Mouse (Mus musculus) MEL (cell line): Measurements from ENCODE around the gene Lnx2. TPM values are rescaled to one million over a fixed set of nuclear protein-coding genes. Genes with fewer than 3 reads are reported as not detected.

Experiments
- DNase-seq: peaks from one replicate; pipeline ENCODE4 v3.0.0; 2011; ENCODE audit warnings: low read depth, low spot score
- H3K27ac ChIP-seq: 2 replicates; pipeline ENCODE4 v1.5.1; 2012; ENCODE audit warnings: low read depth, mild to moderate bottlenecking, control low read depth, low read length, moderate library complexity; ENCODE audit not compliant: control insufficient read depth
- H3K27me3 ChIP-seq, 2 experiments: fragments of 150-350 bp in 1 of 2; sonication (generic) in 1 of 2; 2 replicates each; pipeline ENCODE4 v1.6.1; 2012; ENCODE audit warnings: low read length in 2 of 2, mild to moderate bottlenecking in 2 of 2, improper control_type of control experiment in 1 of 2, moderate library complexity in 1 of 2; ENCODE audit not compliant: insufficient read depth in 2 of 2, control insufficient read depth in 1 of 2
- H3K36me3 ChIP-seq, 2 experiments: 2 replicates each; pipeline ENCODE4 v1.6.1; 2012 to 2014; ENCODE audit warnings: low read length in 2 of 2, improper control_type of control experiment in 1 of 2, inconsistent platforms in 1 of 2, mild to moderate bottlenecking in 1 of 2; ENCODE audit not compliant: insufficient read depth in 2 of 2, control insufficient read depth in 1 of 2
- H3K4me1 ChIP-seq, 2 experiments: fragments of 150-350 bp in 1 of 2; sonication (generic) in 1 of 2; 2 replicates each; pipeline ENCODE4 v1.6.1; 2012; ENCODE audit warnings: low read length in 2 of 2, improper control_type of control experiment in 1 of 2, mild to moderate bottlenecking in 1 of 2; ENCODE audit not compliant: insufficient read depth in 2 of 2, control insufficient read depth in 1 of 2
- H3K4me3 ChIP-seq, 2 experiments: fragments of 150-350 bp in 1 of 2; sonication (generic) in 1 of 2; 2 replicates each; pipeline ENCODE4 v1.5.1; 2012; ENCODE audit warnings: low read depth in 2 of 2, low read length in 2 of 2, mild to moderate bottlenecking in 2 of 2, moderate library complexity in 2 of 2, control low read depth in 1 of 2, improper control_type of control experiment in 1 of 2; ENCODE audit not compliant: control insufficient read depth in 1 of 2, insufficient read depth in 1 of 2
- H3K79me2 ChIP-seq: 2 replicates; pipeline ENCODE4 v1.6.1; 2012; ENCODE audit warnings: mild to moderate bottlenecking, low read length, moderate library complexity; ENCODE audit not compliant: control insufficient read depth, poor library complexity, insufficient read depth
- H3K9ac ChIP-seq: 2 replicates; pipeline ENCODE4 v1.6.1; 2012; ENCODE audit warnings: low read depth, mild to moderate bottlenecking, control low read depth, low read length, moderate library complexity; ENCODE audit not compliant: control insufficient read depth, poor library complexity, severe bottlenecking
- H3K9me3 ChIP-seq: fragments of 150-350 bp; sonication (generic); replicated peaks from 2 replicates; pipeline ENCODE4 v1.6.1; 2012; ENCODE audit warnings: mild to moderate bottlenecking, low read length, improper control_type of control experiment, moderate library complexity; ENCODE audit not compliant: insufficient read depth
- CHD1 ChIP-seq: IDR thresholded peaks from 2 replicates; pipeline ENCODE4 v1.6.1; 2012; ENCODE audit warnings: low read depth, mild to moderate bottlenecking, inconsistent platforms, low read length, improper control_type of control experiment
- CHD2 ChIP-seq: IDR thresholded peaks from 2 replicates; pipeline ENCODE4 v1.6.1; 2011; ENCODE audit warnings: low read length, improper control_type of control experiment
- CTCF ChIP-seq, 3 experiments: IDR thresholded peaks in 2 of 3; conservative IDR thresholded peaks in 1 of 3; 2 replicates each; pipeline ENCODE4 v1.5.1; 2011 to 2012; ENCODE audit warnings: low read length in 3 of 3, low read depth in 2 of 3, mild to moderate bottlenecking in 2 of 3, improper control_type of control experiment in 1 of 3, inconsistent platforms in 1 of 3, mixed read lengths in 1 of 3, moderate library complexity in 1 of 3; ENCODE audit not compliant: control insufficient read depth in 1 of 3, insufficient read depth in 1 of 3, poor library complexity in 1 of 3, severe bottlenecking in 1 of 3
- E2F4 ChIP-seq: IDR thresholded peaks from 2 replicates; pipeline ENCODE4 v1.6.1; 2011; ENCODE audit warnings: low read depth, low read length, improper control_type of control experiment, borderline replicate concordance
- ETS1 ChIP-seq: IDR thresholded peaks from 2 replicates; pipeline ENCODE4 v1.6.1; 2012; ENCODE audit warnings: low read depth, mild to moderate bottlenecking, inconsistent platforms, low read length, improper control_type of control experiment, moderate library complexity
- GABPA ChIP-seq: IDR thresholded peaks from 2 replicates; pipeline ENCODE4 v1.6.1; 2012; ENCODE audit warnings: low read depth, mild to moderate bottlenecking, inconsistent platforms, low read length, improper control_type of control experiment, moderate library complexity
- GATA1 ChIP-seq: IDR thresholded peaks from 2 replicates; pipeline ENCODE4 v1.6.1; 2011; ENCODE audit warnings: low read depth, low read length, improper control_type of control experiment
- JUND ChIP-seq: IDR thresholded peaks from 2 replicates; pipeline ENCODE4 v1.6.1; 2011; ENCODE audit warnings: low read depth, mild to moderate bottlenecking, improper control_type of control experiment, low read length
- KAT2A ChIP-seq: conservative IDR thresholded peaks from 2 replicates; pipeline ENCODE4 v1.6.1; 2012; ENCODE audit warnings: low read depth, low read length, improper control_type of control experiment, inconsistent platforms
- MAFK ChIP-seq: IDR thresholded peaks from 2 replicates; pipeline ENCODE4 v1.6.1; 2011; ENCODE audit warnings: low read depth, mild to moderate bottlenecking, low read length, improper control_type of control experiment, borderline replicate concordance
- MAZ ChIP-seq: IDR thresholded peaks from 2 replicates; pipeline ENCODE4 v1.6.1; 2012; ENCODE audit warnings: low read depth, mild to moderate bottlenecking, inconsistent platforms, low read length, improper control_type of control experiment
- MEF2A ChIP-seq: IDR thresholded peaks from 2 replicates; pipeline ENCODE4 v1.6.1; 2014; ENCODE audit warnings: low read depth, mild to moderate bottlenecking, inconsistent platforms, low read length, improper control_type of control experiment; ENCODE audit not compliant: poor library complexity, insufficient replicate concordance, severe bottlenecking; ENCODE audit errors: extremely low read depth
- MXI1 ChIP-seq: IDR thresholded peaks from 2 replicates; pipeline ENCODE4 v1.6.1; 2011; ENCODE audit warnings: mild to moderate bottlenecking, low read depth, low read length, improper control_type of control experiment
- MYB ChIP-seq: IDR thresholded peaks from 2 replicates; pipeline ENCODE4 v1.6.1; 2011; ENCODE audit warnings: mild to moderate bottlenecking, low read depth, low read length, improper control_type of control experiment
- MYC ChIP-seq: IDR thresholded peaks from 2 replicates; pipeline ENCODE4 v1.6.1; 2011; ENCODE audit warnings: low read depth, mild to moderate bottlenecking, low read length, improper control_type of control experiment, moderate library complexity
- NELFE ChIP-seq: IDR thresholded peaks from 2 replicates; pipeline ENCODE4 v1.6.1; 2011; ENCODE audit warnings: low read depth, low read length, improper control_type of control experiment
- POLR2A ChIP-seq, 2 experiments: IDR thresholded peaks; 2 replicates each; pipeline ENCODE4 v1.6.1; 2011 to 2012; ENCODE audit warnings: low read length in 2 of 2, mild to moderate bottlenecking in 2 of 2, control low read depth in 1 of 2, improper control_type of control experiment in 1 of 2, low read depth in 1 of 2, moderate library complexity in 1 of 2; ENCODE audit not compliant: control insufficient read depth in 1 of 2, insufficient read depth in 1 of 2, poor library complexity in 1 of 2
- RAD21 ChIP-seq: IDR thresholded peaks from 2 replicates; pipeline ENCODE4 v1.6.1; 2011; ENCODE audit warnings: mild to moderate bottlenecking, low read depth, low read length, improper control_type of control experiment
- SIN3A ChIP-seq: IDR thresholded peaks from 2 replicates; pipeline ENCODE4 v1.6.1; 2012; ENCODE audit warnings: low read length, improper control_type of control experiment, inconsistent platforms
- TAL1 ChIP-seq: IDR thresholded peaks from 2 replicates; pipeline ENCODE4 v1.6.1; 2012; ENCODE audit warnings: mild to moderate bottlenecking, inconsistent platforms, low read length, moderate library complexity, mixed read lengths
- UBTF ChIP-seq: IDR thresholded peaks from 2 replicates; pipeline ENCODE4 v1.6.1; 2012; ENCODE audit warnings: low read depth, mild to moderate bottlenecking, inconsistent platforms, low read length, improper control_type of control experiment, moderate library complexity, borderline replicate concordance; ENCODE audit not compliant: insufficient read depth
- USF1 ChIP-seq: IDR thresholded peaks from 2 replicates; pipeline ENCODE4 v1.6.1; 2014; ENCODE audit warnings: low read depth, mild to moderate bottlenecking, inconsistent platforms, low read length, improper control_type of control experiment, moderate library complexity
- ZKSCAN1 ChIP-seq: IDR thresholded peaks from 2 replicates; pipeline ENCODE4 v1.6.1; 2012; ENCODE audit warnings: low read depth, mild to moderate bottlenecking, inconsistent platforms, low read length, improper control_type of control experiment, moderate library complexity
- polyA plus RNA-seq, 2 experiments: library from polyadenylated mRNA; stranded (reverse) in 1 of 2; unstranded in 1 of 2; fragments of >175 nt in 1 of 2; fragments of >200 nt in 1 of 2; gene quantifications; 2 replicates each; pipeline versions ENCODE4 v1.2.1 to v1.2.4; 2012; ENCODE audit warnings: low replicate concordance in 2 of 2, low read depth in 1 of 2; ENCODE audit not compliant: insufficient read length in 2 of 2, insufficient read depth in 1 of 2, missing spikeins in 1 of 2
- total RNA-seq: library from RNA; depleted of rRNA; stranded (reverse); fragments of 300-350 nt; gene quantifications from 2 replicates; pipeline ENCODE4 v1.2.3, GENCODE M21; 2012

Gene Lnx2
- total and polyA plus RNA-seq, 3 experiments = 22.0 to 26.1 TPM; not detected in 1

DNA sequence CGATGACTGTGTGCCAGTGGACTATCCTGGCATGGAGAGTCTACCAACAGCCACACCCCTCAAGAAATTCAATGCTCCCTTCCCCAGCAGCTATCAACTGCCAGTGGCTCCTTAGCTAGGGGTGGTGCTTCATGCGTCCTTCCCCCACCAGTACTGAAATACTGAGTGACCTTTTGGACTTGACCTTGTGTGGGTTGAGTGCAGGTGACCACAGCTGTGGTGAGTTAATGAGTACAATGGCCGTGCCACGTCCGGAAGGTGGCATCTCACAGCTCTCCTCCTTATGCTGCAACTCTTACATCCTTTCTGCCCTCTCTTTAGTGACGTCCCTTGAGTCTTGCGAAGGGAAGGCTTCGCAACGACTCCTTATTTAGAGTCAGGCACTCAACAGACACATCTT is 103.0 kb downstream of the Lnx2 start:
- H3K4me3 ChIP-seq = no peak overlapping the region
- DNase-seq = no peak
- no peak overlapping the region for H3K27ac ChIP-seq
- H3K9ac ChIP-seq = no peak overlapping the region
- no peaks in the 10 kb centered on the region for H3K36me3 ChIP-seq
- no peaks in the 10 kb centered on the region for H3K9me3 ChIP-seq
- H3K4me1 ChIP-seq = no peaks in the 10 kb centered on the region
- H3K79me2 ChIP-seq = no peaks in the 10 kb centered on the region
- peaks cover 6 to 7% of the 10 kb centered on the region in 2 experiments for H3K27me3 ChIP-seq
- TF ChIP-seq GATA1 (no peak), ETS1 (no peak), CHD1 (no peak), JUND (no peak), NELFE (no peak), E2F4 (no peak), CTCF (IDR thresholded peaks at IDR 0.05 in 2 of 3, conservative IDR thresholded peaks at IDR 0.05 in 1 of 3; ENCODE audit: control insufficient read depth in 1 of 3, insufficient read depth in 1 of 3, low read depth in 2 of 3, low read length in 3 of 3, poor library complexity in 1 of 3, severe bottlenecking in 1 of 3) (no peak), CHD2 (no peak), USF1 (no peak), SIN3A (no peak), KAT2A (no peak), RAD21 (no peak), MAZ (no peak), MYB (no peak)

DNA sequence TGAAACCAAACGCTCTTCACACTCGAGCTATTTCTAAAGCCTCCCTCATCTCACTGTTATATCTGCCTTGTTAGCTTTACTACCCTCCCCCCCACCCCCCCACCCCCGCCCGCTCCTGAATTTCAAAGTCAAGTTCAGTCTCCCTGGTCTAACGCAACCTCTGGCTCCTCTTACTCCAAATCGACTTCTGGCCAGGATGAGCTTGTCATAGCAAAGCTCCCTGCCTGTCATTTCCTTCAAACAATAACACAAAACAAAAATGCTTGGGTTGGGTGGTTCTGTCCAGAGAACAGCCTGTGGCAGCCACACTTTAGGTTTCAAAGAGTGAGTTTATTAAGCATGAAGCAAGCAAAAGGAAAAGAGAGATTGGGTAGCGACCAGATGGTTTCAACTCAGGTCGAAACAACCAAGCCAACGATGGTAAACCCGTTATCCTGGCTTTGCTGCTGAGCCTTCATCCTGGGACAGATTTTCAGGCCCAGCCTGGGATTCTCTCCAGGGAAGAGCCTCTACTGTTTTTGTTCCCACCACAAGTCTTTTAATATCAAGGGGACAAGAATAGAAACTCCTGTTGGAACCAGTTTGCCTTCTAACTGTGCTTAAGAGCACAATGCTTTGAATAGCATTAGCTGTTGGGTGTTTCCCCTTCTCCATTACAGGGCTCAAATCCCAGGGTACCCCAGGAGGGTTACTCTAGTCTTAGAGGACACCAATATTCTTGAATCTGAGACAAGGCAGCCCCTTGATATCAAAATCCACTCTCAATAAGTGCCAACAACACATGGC is 104.4 kb downstream of the Lnx2 start:
- no peaks in the 10 kb centered on the region for H3K4me1 ChIP-seq
- TF ChIP-seq UBTF = no peak
- no peak for TF ChIP-seq POLR2A (IDR thresholded peaks at IDR 0.05; ENCODE audit: control insufficient read depth in 1 of 2, insufficient read depth in 1 of 2, low read depth in 1 of 2, low read length in 2 of 2, poor library complexity in 1 of 2)
- no peak for TF ChIP-seq MXI1
- TF ChIP-seq MYC = no peak
- no peak for TF ChIP-seq MAFK
- TF ChIP-seq KAT2A = no peak
- TF ChIP-seq ETS1 = no peak
- TF ChIP-seq CTCF (IDR thresholded peaks at IDR 0.05 in 2 of 3, conservative IDR thresholded peaks at IDR 0.05 in 1 of 3; ENCODE audit: control insufficient read depth in 1 of 3, insufficient read depth in 1 of 3, low read depth in 2 of 3, low read length in 3 of 3, poor library complexity in 1 of 3, severe bottlenecking in 1 of 3) = no peak
- no peak for TF ChIP-seq MYB
- TF ChIP-seq NELFE = no peak
- no peak for TF ChIP-seq CHD2
- TF ChIP-seq MEF2A = no peak
- no peak for TF ChIP-seq ZKSCAN1
- no peak for TF ChIP-seq JUND
- no peak for TF ChIP-seq TAL1
- TF ChIP-seq GABPA = no peak
- TF ChIP-seq USF1 = no peak
- no peaks in the 10 kb centered on the region for H3K79me2 ChIP-seq
- DNase-seq = no peak
- H3K4me3 ChIP-seq = no peak overlapping the region
- no peak overlapping the region for H3K9ac ChIP-seq
- peaks cover 6 to 10% of the 10 kb centered on the region in 2 experiments for H3K27me3 ChIP-seq
- H3K36me3 ChIP-seq = no peaks in the 10 kb centered on the region
- H3K9me3 ChIP-seq = no peaks in the 10 kb centered on the region
- no peak overlapping the region for H3K27ac ChIP-seq
